Mouse (Mus musculus) small intestine, adult 2 months (tissue): ENCODE measurements around the gene Wdr1. TPM values are rescaled to one million over a fixed set of nuclear protein-coding genes. Genes with fewer than 3 reads are reported as not detected.

Experiments
- H3K27ac ChIP-seq: fragments of 200-500 bp; 2 replicates; pipeline ENCODE4 v1.5.1; 2012; ENCODE audit warnings: low read depth, low read length, control low read depth, inconsistent platforms; ENCODE audit not compliant: insufficient read depth
- H3K27me3 ChIP-seq: fragments of 200-500 bp; 2 replicates; pipeline ENCODE4 v1.6.1; 2012; ENCODE audit warnings: mild to moderate bottlenecking, moderate library complexity, low read length, inconsistent platforms; ENCODE audit not compliant: control insufficient read depth, insufficient read depth
- H3K36me3 ChIP-seq: fragments of 200-500 bp; 2 replicates; pipeline ENCODE4 v1.6.1; 2012; ENCODE audit warnings: mild to moderate bottlenecking, low read length, control low read depth, inconsistent platforms; ENCODE audit not compliant: control insufficient read depth, insufficient read depth
- H3K4me1 ChIP-seq: fragments of 200-500 bp; 2 replicates; pipeline ENCODE4 v1.6.1; 2012; ENCODE audit warnings: low read length, inconsistent platforms, mixed read lengths; ENCODE audit not compliant: control insufficient read depth, insufficient read depth, insufficient read length
- H3K4me3 ChIP-seq: fragments of 200-500 bp; 2 replicates; pipeline ENCODE4 v1.5.1; 2012; ENCODE audit warnings: low read depth, mild to moderate bottlenecking, control low read depth, inconsistent platforms, low read length, moderate library complexity
- CTCF ChIP-seq: fragments of 200-500 bp; IDR thresholded peaks from 2 replicates; pipeline ENCODE4 v1.5.1; 2012; ENCODE audit warnings: low read depth, mild to moderate bottlenecking, control low read depth, inconsistent platforms, low read length, moderate library complexity, mixed read lengths; ENCODE audit not compliant: insufficient replicate concordance, insufficient read length; ENCODE audit errors: extremely low read depth
- POLR2A ChIP-seq: fragments of 200-500 bp; IDR thresholded peaks from 2 replicates; pipeline ENCODE4 v1.6.1; 2012; ENCODE audit warnings: low read depth, mild to moderate bottlenecking, control low read depth, inconsistent platforms, low read length, moderate library complexity
- WGBS: fragments of 180-500 bp; shearing (Covaris S2); methylation state at CpG from one replicate; pipeline ENCODE4 v1.1.7; 2018; 5-methylcytosine and 5-hydroxymethylcytosine counted together
- polyA plus RNA-seq: library from polyadenylated mRNA; depleted of rRNA; stranded (reverse); fragments of >200 nt; gene quantifications from 2 replicates; pipeline ENCODE4 v1.2.3, GENCODE M21; 2012; rRNA removed

The Wdr1 gene
- polyA plus RNA-seq, 1 experiment: 223 TPM

- Histone ChIP-seq H3K4me3 (no peak overlapping the region), H3K4me1 (peaks cover 16% of the 10 kb centered on the region), H3K27ac (no peak overlapping the region), H3K27me3 (no peaks in the 10 kb centered on the region), H3K36me3 (peaks cover 15% of the 10 kb centered on the region)
- WGBS: 87% methylated on average over 7 of the region's 7 CpGs
- no peak for TF ChIP-seq CTCF
- TF ChIP-seq POLR2A: no peak
Observed at GRCm38 (mm10) chr5:38477731-38478445, 85.1 kb downstream of the Wdr1 start.

GRCm38 (mm10) chr5:38476861-38477565 is 86.0 kb downstream of the Wdr1 start:
- Histone ChIP-seq H3K27me3 (no peaks in the 10 kb centered on the region), H3K27ac (no peak overlapping the region), H3K4me3 (no peak overlapping the region), H3K4me1 (peaks cover 16% of the 10 kb centered on the region), H3K36me3 (peaks cover 15% of the 10 kb centered on the region)
- TF ChIP-seq POLR2A (no peak), CTCF (no peak)
- WGBS: 90% methylated on average over 25 of the region's 25 CpGs

Other genes with a start within 250 kb of the Wdr1 start
- not detected in 2 replicates for gene Drd5, start 243.9 kb downstream of the Wdr1 start, polyA plus RNA-seq
- gene Slc2a9, start 60.1 kb downstream of the Wdr1 start, polyA plus RNA-seq: 5.4 and 17.3 TPM in 2 replicates
- 0.14 and 0.33 TPM in 2 replicates for gene Zfp518b, start 121.6 kb upstream of the Wdr1 start, polyA plus RNA-seq